ENCODE assay signal across 15 mouse cellular contexts in genomic region chr12:32183584-32183983, GRCm38 (mm10).
"Had no signal": no experiment of that assay in that cellular context is flagged by ENCODE, and none has a peak within 500 bp of the region (broad histone marks: within the 10 kb centered on the region; RNA-seq: fewer than 3 reads in every experiment).

No protein-coding gene starts in this region.

- H3K27me3 ChIP-seq: neural tube, embryonic 15.5 days; stomach, embryonic 15.5 days had no signal

- DNase-seq: retina, postnatal 1 day; right cerebral cortex, adult 18-20 months; right cerebral cortex, postnatal 14 days; right cerebral cortex, postnatal 25 days; right cerebral cortex, postnatal 4 days; spleen, adult 18-20 months; thymus, adult 18-20 months; thymus, adult 2 months; thymus, postnatal 14 days; thymus, postnatal 25 days; thymus, postnatal 36 days; thymus, postnatal 4 days had no signal

- H3K4me3 ChIP-seq: neural tube, embryonic 15.5 days; stomach, embryonic 15.5 days had no signal

- H3K36me3 ChIP-seq: neural tube, embryonic 15.5 days; stomach, embryonic 15.5 days had no signal

- H3K27ac ChIP-seq: neural tube, embryonic 15.5 days; stomach, embryonic 15.5 days; stomach, postnatal 0 days had no signal

- H3K9ac ChIP-seq: neural tube, embryonic 15.5 days; stomach, embryonic 15.5 days had no signal

- H3K4me2 ChIP-seq: neural tube, embryonic 15.5 days; stomach, embryonic 15.5 days had no signal

- H3K9me3 ChIP-seq: neural tube, embryonic 15.5 days; stomach, embryonic 15.5 days had no signal

- H3K4me1 ChIP-seq: neural tube, embryonic 15.5 days; stomach, embryonic 15.5 days had no signal
